22 mouse cellular contexts compared by ENCODE assay signal in the genomic region with DNA sequence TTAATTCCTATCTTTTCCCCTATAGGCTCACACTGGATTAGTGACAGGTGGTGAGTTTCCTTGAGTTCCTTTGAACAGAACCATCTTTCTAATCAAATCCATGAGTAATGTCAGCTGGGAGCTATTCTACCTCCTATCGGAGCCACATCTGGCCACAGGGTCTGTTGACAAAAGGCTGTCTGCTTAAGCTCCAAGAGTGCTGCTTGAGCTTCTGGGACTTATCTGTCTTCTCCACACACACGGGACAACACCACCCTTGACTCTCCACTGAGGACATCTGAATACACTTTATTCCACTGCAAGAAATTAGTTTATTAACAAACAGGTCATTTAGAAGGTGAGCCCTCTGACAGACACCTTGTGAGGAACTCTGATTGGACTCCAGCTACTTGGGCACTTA. TPM values are rescaled to one million over a fixed set of nuclear protein-coding genes. Genes with fewer than 3 reads are reported as not detected.
DNase-seq lines count a peak whose midpoint lies in the region; ATAC-seq and TF ChIP-seq lines count a peak whose summit lies in the region.
"Had no signal": no experiment of that assay in that cellular context is flagged by ENCODE, and none has a peak within 500 bp of the region (broad histone marks: within the 10 kb centered on the region; RNA-seq: fewer than 3 reads in every experiment).

No protein-coding gene starts in this region.

- TF ChIP-seq CTCF in MEL (IDR thresholded peaks at IDR 0.05 in 2 of 3, conservative IDR thresholded peaks at IDR 0.05 in 1 of 3; ENCODE audit: control insufficient read depth in 1 of 3, insufficient read depth in 1 of 3, low read depth in 2 of 3, low read length in 3 of 3, poor library complexity in 1 of 3, severe bottlenecking in 1 of 3) = no peak

- DNase-seq in MEL (ENCODE audit: low read depth, low spot score) = no peak
- DNase-seq in kidney, postnatal 25 days = no peak
- no peak for DNase-seq in layer of hippocampus, postnatal 10 days (ENCODE audit: low spot score in 2 of 2)
- no peak for DNase-seq in layer of hippocampus, adult 9-10 months (ENCODE audit: low spot score)
- DNase-seq: adrenal gland, postnatal 10 days; cerebellum, adult 18-20 months; cerebellum, adult 9-11 months; forebrain, postnatal 0 days; gastrocnemius, adult 2 months; gastrocnemius, postnatal 36 days; heart, adult 11 months had no signal

- peaks cover 0 to 3% of the 10 kb centered on the region in 2 experiments; a peak in 1 of 4 replicates for H3K4me1 ChIP-seq in MEL (ENCODE audit: control insufficient read depth in 1 of 2, insufficient read depth in 2 of 2, low read length in 2 of 2)
- peaks cover 39% of the 10 kb centered on the region for H3K4me1 ChIP-seq in liver, embryonic 12.5 days
- peaks cover 17% of the 10 kb centered on the region for H3K4me1 ChIP-seq in liver, embryonic 16.5 days (ENCODE audit: control insufficient read depth, low read depth, low read length)
- H3K4me1 ChIP-seq in hindbrain, embryonic 12.5 days = no peaks in the 10 kb centered on the region
- H3K4me1 ChIP-seq: embryonic facial prominence, embryonic 12.5 days; forebrain, embryonic 13.5 days; heart, embryonic 12.5 days; hindbrain, embryonic 10.5 days; hindbrain, embryonic 15.5 days had no signal

- H3K9me3 ChIP-seq in MEL (replicated peaks; ENCODE audit: insufficient read depth, low read length) = no peaks in the 10 kb centered on the region
- no peaks in the 10 kb centered on the region for H3K9me3 ChIP-seq in liver, embryonic 12.5 days (replicated peaks)
- no peaks in the 10 kb centered on the region for H3K9me3 ChIP-seq in liver, embryonic 16.5 days (replicated peaks; ENCODE audit: control insufficient read depth, low read length)
- H3K9me3 ChIP-seq in hindbrain, embryonic 12.5 days (replicated peaks) = no peaks in the 10 kb centered on the region
- H3K9me3 ChIP-seq: embryonic facial prominence, embryonic 12.5 days; forebrain, embryonic 13.5 days; heart, embryonic 12.5 days; hindbrain, embryonic 10.5 days; hindbrain, embryonic 15.5 days had no signal

- peak overlapping the region; percentile 20 for H3K4me2 ChIP-seq in liver, embryonic 12.5 days
- peak overlapping the region; percentile 24 for H3K4me2 ChIP-seq in liver, embryonic 16.5 days (ENCODE audit: low read depth, low read length)
- H3K4me2 ChIP-seq in hindbrain, embryonic 12.5 days (replicated peaks) = no peak overlapping the region
- H3K4me2 ChIP-seq: embryonic facial prominence, embryonic 12.5 days; forebrain, embryonic 13.5 days; heart, embryonic 12.5 days; hindbrain, embryonic 15.5 days had no signal

- H3K79me2 ChIP-seq in MEL (ENCODE audit: control insufficient read depth, insufficient read depth, low read length, poor library complexity) = no peaks in the 10 kb centered on the region

- no peak for TF ChIP-seq POLR2A in MEL (IDR thresholded peaks at IDR 0.05; ENCODE audit: control insufficient read depth in 1 of 2, insufficient read depth in 1 of 2, low read depth in 1 of 2, low read length in 2 of 2, poor library complexity in 1 of 2)

- ATAC-seq in erythroblast, adult 5-6 weeks (replicated peaks; ENCODE audit: low FRiP score, poor library complexity, severe bottlenecking) = peak; percentile 65
- ATAC-seq in liver, embryonic 12.5 days = peak; percentile 86
- ATAC-seq in liver, embryonic 16.5 days (ENCODE audit: low read depth) = peak; percentile 88
- no peak for ATAC-seq in hindbrain, embryonic 12.5 days (ENCODE audit: low FRiP score)
- ATAC-seq: forebrain, embryonic 13.5 days; forebrain, postnatal 0 days; intestine, embryonic 16.5 days had no signal

- no peak for TF ChIP-seq RAD21 in MEL (IDR thresholded peaks at IDR 0.05; ENCODE audit: low read depth, low read length)

- H3K9ac ChIP-seq in MEL (ENCODE audit: control insufficient read depth, low read depth, low read length, poor library complexity, severe bottlenecking) = no peak overlapping the region
- no peak overlapping the region for H3K9ac ChIP-seq in liver, embryonic 12.5 days
- H3K9ac ChIP-seq in liver, embryonic 16.5 days (ENCODE audit: low read depth, low read length) = no peak overlapping the region
- no peak overlapping the region for H3K9ac ChIP-seq in hindbrain, embryonic 12.5 days
- H3K9ac ChIP-seq: embryonic facial prominence, embryonic 12.5 days; forebrain, embryonic 13.5 days; forebrain, postnatal 0 days; heart, embryonic 12.5 days; hindbrain, embryonic 15.5 days had no signal

- peaks cover 0 to 2% of the 10 kb centered on the region in 2 experiments; a peak in 1 of 4 replicates for H3K36me3 ChIP-seq in MEL (ENCODE audit: control insufficient read depth in 1 of 2, insufficient read depth in 2 of 2, low read length in 2 of 2)
- peaks cover 22% of the 10 kb centered on the region for H3K36me3 ChIP-seq in liver, embryonic 12.5 days
- H3K36me3 ChIP-seq in liver, embryonic 16.5 days (ENCODE audit: control insufficient read depth, insufficient read depth) = no peaks in the 10 kb centered on the region
- H3K36me3 ChIP-seq in hindbrain, embryonic 12.5 days = 0 out of 2 replicates have a peak, but pooled peaks cover 2% of the 10 kb centered on the region
- H3K36me3 ChIP-seq: hindbrain, embryonic 15.5 days had no signal

- no peak for TF ChIP-seq EP300 in MEL (IDR thresholded peaks at IDR 0.05; ENCODE audit: low read depth in 1 of 2, low read length in 2 of 2)

- H3K27ac ChIP-seq in MEL (ENCODE audit: control insufficient read depth, low read depth, low read length) = no peak overlapping the region
- H3K27ac ChIP-seq in liver, embryonic 12.5 days = peak overlapping the region; percentile 20; the same call in 1 of the 2 replicates
- H3K27ac ChIP-seq in liver, embryonic 16.5 days (ENCODE audit: low read length) = 0 out of 2 replicates have a peak overlapping the region, but pooled peaks have one; percentile 45
- H3K27ac ChIP-seq in hindbrain, embryonic 12.5 days = no peak overlapping the region
- H3K27ac ChIP-seq: embryonic facial prominence, embryonic 12.5 days; forebrain, embryonic 13.5 days; gastrocnemius, adult 2 months; hindbrain, embryonic 10.5 days; hindbrain, embryonic 15.5 days had no signal

- WGBS in liver, embryonic 12.5 days (ENCODE audit: insufficient replicate concordance) = 30% methylated on average over 2 of the region's 2 CpGs
- 43% methylated on average over 2 of the region's 2 CpGs for WGBS in liver, embryonic 16.5 days (ENCODE audit: insufficient replicate concordance)
- 84% methylated on average over 2 of the region's 2 CpGs for WGBS in hindbrain, embryonic 12.5 days

- H3K27me3 ChIP-seq in MEL (ENCODE audit: control insufficient read depth in 1 of 2, insufficient read depth in 2 of 2, low read length in 2 of 2) = no peaks in the 10 kb centered on the region
- no peaks in the 10 kb centered on the region for H3K27me3 ChIP-seq in liver, embryonic 12.5 days (replicated peaks)
- no peaks in the 10 kb centered on the region for H3K27me3 ChIP-seq in liver, embryonic 16.5 days (ENCODE audit: control insufficient read depth, insufficient read depth, low read depth, low read length)
- no peaks in the 10 kb centered on the region for H3K27me3 ChIP-seq in hindbrain, embryonic 12.5 days
- H3K27me3 ChIP-seq: CH12.LX; embryonic facial prominence, embryonic 12.5 days; forebrain, embryonic 13.5 days; heart, embryonic 12.5 days; hindbrain, embryonic 15.5 days had no signal

- H3K4me3 ChIP-seq in MEL (ENCODE audit: control insufficient read depth in 1 of 2, insufficient read depth in 1 of 2, low read depth in 2 of 2, low read length in 2 of 2) = no peak overlapping the region
- H3K4me3 ChIP-seq in liver, embryonic 12.5 days = no peak overlapping the region
- no peak overlapping the region for H3K4me3 ChIP-seq in liver, embryonic 16.5 days (ENCODE audit: low read depth, low read length)
- H3K4me3 ChIP-seq in hindbrain, embryonic 12.5 days = no peak overlapping the region
- H3K4me3 ChIP-seq: embryonic facial prominence, embryonic 12.5 days; forebrain, embryonic 13.5 days; gastrocnemius, adult 2 months; heart, embryonic 12.5 days; hindbrain, embryonic 10.5 days; hindbrain, embryonic 15.5 days had no signal

RNA-seq across cellular contexts. Expression of a gene that starts 8.6 kb away (rescaled TPM):
- 4.8 and 6.4 TPM in 2 replicates for total RNA-seq in MEL (2012; rRNA removed)
- 10 to 100 TPM in 1 of 2 experiments, not detected in 1; 14.6 TPM for polyA plus RNA-seq in MEL (2012; ENCODE audit: insufficient read depth in 1 of 2, insufficient read length in 2 of 2, low read depth in 1 of 2, low replicate concordance in 2 of 2, missing spikeins in 1 of 2)
- total RNA-seq in erythroblast, adult 5-6 weeks (2015; ENCODE audit: low replicate concordance) = 3.7 and 9.4 TPM in 2 replicates
- 4.0 and 8.8 TPM in 2 replicates for total RNA-seq in erythroblast, adult 5-6 weeks (2017; ENCODE audit: low replicate concordance)
- polyA plus RNA-seq in liver, embryonic 12.5 days (2016; fragmentation: Nextera tagmentation; extraction: Ambion mirVana) = 10.7 and 12.4 TPM in 2 replicates
- 13.1 and 14.2 TPM in 2 replicates for polyA plus RNA-seq in liver, embryonic 16.5 days (2015; fragmentation: Nextera tagmentation; extraction: Ambion mirVana)
- 10 to 100 TPM; 17.0 to 23.0 TPM for total RNA-seq in layer of hippocampus, postnatal 10 days (2021)
- 32.1 and 33.7 TPM in 2 replicates for polyA plus RNA-seq in hindbrain, embryonic 12.5 days (2016; fragmentation: Nextera tagmentation; extraction: Ambion mirVana)

RNA-seq across cellular contexts. Expression of a gene that starts 8.6 kb away (rescaled TPM):
- 26.6 and 29.1 TPM in 2 replicates for total RNA-seq in MEL (2012; rRNA removed)
- polyA plus RNA-seq in MEL (2012; ENCODE audit: insufficient read depth in 1 of 2, insufficient read length in 2 of 2, low read depth in 1 of 2, low replicate concordance in 2 of 2, missing spikeins in 1 of 2) = 10 to 100 TPM in 1 of 2 experiments, not detected in 1; 21.7 TPM
- 5.2 and 14.0 TPM in 2 replicates for total RNA-seq in erythroblast, adult 5-6 weeks (2015; ENCODE audit: low replicate concordance)
- 19.8 and 36.4 TPM in 2 replicates for total RNA-seq in erythroblast, adult 5-6 weeks (2017; ENCODE audit: low replicate concordance)
- 21.6 and 22.4 TPM in 2 replicates for polyA plus RNA-seq in liver, embryonic 12.5 days (2016; fragmentation: Nextera tagmentation; extraction: Ambion mirVana)
- 29.4 and 29.7 TPM in 2 replicates for polyA plus RNA-seq in liver, embryonic 16.5 days (2015; fragmentation: Nextera tagmentation; extraction: Ambion mirVana)
- total RNA-seq in layer of hippocampus, postnatal 10 days (2021) = 10 to 100 TPM; 45.4 to 51.6 TPM
- polyA plus RNA-seq in hindbrain, embryonic 12.5 days (2016; fragmentation: Nextera tagmentation; extraction: Ambion mirVana) = 24.2 and 27.7 TPM in 2 replicates

RNA-seq across cellular contexts. Expression of a gene that starts 11.3 kb away (rescaled TPM):
- 13.7 and 19.4 TPM in 2 replicates for total RNA-seq in MEL (2012; rRNA removed)
- polyA plus RNA-seq in MEL (2012; ENCODE audit: insufficient read depth in 1 of 2, insufficient read length in 2 of 2, low read depth in 1 of 2, low replicate concordance in 2 of 2, missing spikeins in 1 of 2) = 10 to 100 TPM in 1 of 2 experiments, not detected in 1; 16.0 TPM
- total RNA-seq in erythroblast, adult 5-6 weeks (2015; ENCODE audit: low replicate concordance) = 1.9 and 2.1 TPM in 2 replicates
- total RNA-seq in erythroblast, adult 5-6 weeks (2017; ENCODE audit: low replicate concordance) = 1.8 and 3.0 TPM in 2 replicates
- 9.7 and 9.9 TPM in 2 replicates for polyA plus RNA-seq in liver, embryonic 12.5 days (2016; fragmentation: Nextera tagmentation; extraction: Ambion mirVana)
- 6.1 TPM in 2 replicates for polyA plus RNA-seq in liver, embryonic 16.5 days (2015; fragmentation: Nextera tagmentation; extraction: Ambion mirVana)
- total RNA-seq in layer of hippocampus, postnatal 10 days (2021) = 1 to 10 TPM; 2.3 to 2.5 TPM
- polyA plus RNA-seq in hindbrain, embryonic 12.5 days (2016; fragmentation: Nextera tagmentation; extraction: Ambion mirVana) = 10.1 and 10.5 TPM in 2 replicates

RNA-seq across cellular contexts. Expression of a gene that starts 11.4 kb away (rescaled TPM):
- 23.4 and 24.0 TPM in 2 replicates for total RNA-seq in MEL (2012; rRNA removed)
- polyA plus RNA-seq in MEL (2012; ENCODE audit: insufficient read depth in 1 of 2, insufficient read length in 2 of 2, low read depth in 1 of 2, low replicate concordance in 2 of 2, missing spikeins in 1 of 2) = 10 to 100 TPM in 1 of 2 experiments, not detected in 1; 82.4 TPM
- 4.0 and 15.0 TPM in 2 replicates for total RNA-seq in erythroblast, adult 5-6 weeks (2015; ENCODE audit: low replicate concordance)
- 3.4 and 6.7 TPM in 2 replicates for total RNA-seq in erythroblast, adult 5-6 weeks (2017; ENCODE audit: low replicate concordance)
- 50.1 and 50.7 TPM in 2 replicates for polyA plus RNA-seq in liver, embryonic 12.5 days (2016; fragmentation: Nextera tagmentation; extraction: Ambion mirVana)
- polyA plus RNA-seq in liver, embryonic 16.5 days (2015; fragmentation: Nextera tagmentation; extraction: Ambion mirVana) = 37.1 and 39.3 TPM in 2 replicates
- total RNA-seq in layer of hippocampus, postnatal 10 days (2021) = 10 to 100 TPM; 51.9 to 54.7 TPM
- polyA plus RNA-seq in hindbrain, embryonic 12.5 days (2016; fragmentation: Nextera tagmentation; extraction: Ambion mirVana) = 56.7 and 63.1 TPM in 2 replicates

RNA-seq across cellular contexts. Expression of a gene that starts 31.0 kb away (rescaled TPM):
- total RNA-seq in MEL (2012; rRNA removed) = 52.7 and 61.7 TPM in 2 replicates
- polyA plus RNA-seq in MEL (2012; ENCODE audit: insufficient read depth in 1 of 2, insufficient read length in 2 of 2, low read depth in 1 of 2, low replicate concordance in 2 of 2, missing spikeins in 1 of 2) = 10 to 100 TPM in 1 of 2 experiments, not detected in 1; 88.1 TPM
- total RNA-seq in erythroblast, adult 5-6 weeks (2015; ENCODE audit: low replicate concordance) = 4.2 and 10.9 TPM in 2 replicates
- total RNA-seq in erythroblast, adult 5-6 weeks (2017; ENCODE audit: low replicate concordance) = 2.4 and 10.9 TPM in 2 replicates
- 67.1 and 69.0 TPM in 2 replicates for polyA plus RNA-seq in liver, embryonic 12.5 days (2016; fragmentation: Nextera tagmentation; extraction: Ambion mirVana)
- 35.8 and 42.0 TPM in 2 replicates for polyA plus RNA-seq in liver, embryonic 16.5 days (2015; fragmentation: Nextera tagmentation; extraction: Ambion mirVana)
- total RNA-seq in layer of hippocampus, postnatal 10 days (2021) = 10 to 100 TPM; 32.2 to 37.2 TPM
- 90.1 and 94.4 TPM in 2 replicates for polyA plus RNA-seq in hindbrain, embryonic 12.5 days (2016; fragmentation: Nextera tagmentation; extraction: Ambion mirVana)

Comparison
In these comparisons a context has a peak if more than half of its experiments do, and no peak if none do; other contexts are left out.
1. H3K27ac ChIP-seq: peak in liver, embryonic 12.5 days (single experiment) and liver, embryonic 16.5 days (single experiment); none in MEL (single experiment) and hindbrain, embryonic 12.5 days (single experiment).